Mouse (Mus musculus) adrenal gland, postnatal 25 days (tissue): ENCODE data around the gene Ppp1r13b. TPM values are rescaled to one million over a fixed set of nuclear protein-coding genes. Genes with fewer than 3 reads are reported as not detected.
A peak's percentile ranks its signal among the peaks of the same experiment; 100 is the strongest.

ENCODE experiments used
- DNase-seq: peaks from one replicate; pipeline ENCODE4 v3.0.0; 2021; ENCODE audit warnings: mixed read lengths
- total RNA-seq: library from RNA; stranded (reverse); gene quantifications from 2 replicates; pipeline ENCODE4 v1.2.3, GENCODE M21; 2021

Gene Ppp1r13b
- total RNA-seq, 1 experiment from 2014 or later = 18.1 TPM

DNA sequence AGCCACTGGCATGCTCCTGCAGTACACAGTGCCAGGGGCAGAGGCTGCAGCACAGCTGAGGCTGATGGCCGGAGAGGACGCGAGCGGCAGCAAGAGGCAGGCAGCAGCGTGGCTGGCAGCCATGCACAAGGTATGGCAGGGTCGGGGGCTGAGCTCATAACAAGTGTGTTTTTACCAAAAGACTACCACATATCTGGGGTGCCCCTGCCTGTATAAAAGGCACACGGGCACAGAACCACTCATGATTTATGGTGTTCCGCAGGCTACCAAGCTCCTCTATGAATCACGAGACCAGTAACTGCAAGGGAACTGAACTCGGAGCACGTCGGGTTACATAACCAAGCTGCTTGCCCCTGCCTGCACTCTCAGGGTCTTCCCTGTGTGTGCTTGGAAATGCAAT lies 80.4 kb downstream of the Ppp1r13b start:
- DNase-seq = no peak

DNA sequence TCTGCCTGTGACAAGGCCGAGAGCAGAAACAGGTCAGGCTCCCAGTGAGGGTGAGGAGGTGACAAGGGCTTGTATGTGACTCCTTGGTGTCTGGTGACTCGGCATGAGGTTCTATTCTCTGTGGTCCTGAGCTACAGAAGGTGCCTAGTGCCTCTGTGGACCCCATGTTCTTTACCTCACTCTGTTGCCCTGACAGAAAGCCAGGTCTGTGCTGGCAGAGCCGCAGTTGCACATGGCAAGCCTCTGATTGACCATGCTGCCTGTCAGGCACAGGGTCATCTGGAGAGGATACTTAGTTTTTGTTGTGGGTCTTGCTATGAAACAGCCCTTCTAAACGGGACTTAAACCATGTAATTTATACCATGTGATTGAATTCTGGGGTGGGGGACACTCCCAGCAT lies 86.0 kb downstream of the Ppp1r13b start:
- no peak for DNase-seq

GRCm38 (mm10) chr12:111820708-111821107 lies 87.2 kb downstream of the Ppp1r13b start:
- no peak for DNase-seq

DNA sequence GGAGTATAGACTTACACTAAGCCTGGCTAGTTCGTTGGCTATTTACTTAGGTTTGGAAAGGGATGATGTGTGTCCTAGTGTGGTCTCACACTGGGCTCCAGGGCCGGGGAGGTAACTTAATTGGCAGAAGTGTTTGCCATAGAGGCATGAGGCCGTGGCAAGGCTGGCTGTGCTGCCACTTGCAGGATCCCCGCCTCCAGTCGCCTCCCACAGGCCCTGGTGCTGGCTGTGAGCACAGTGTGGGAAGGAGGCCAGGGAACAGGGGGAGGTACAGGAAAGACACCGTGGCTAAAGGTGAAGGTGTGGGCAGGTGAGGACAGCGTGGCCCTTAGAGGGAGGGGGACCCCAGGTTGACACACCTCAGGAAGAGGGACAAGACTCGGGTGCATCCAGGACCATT lies 88.0 kb downstream of the Ppp1r13b start:
- peak; percentile 54 for DNase-seq

DNA sequence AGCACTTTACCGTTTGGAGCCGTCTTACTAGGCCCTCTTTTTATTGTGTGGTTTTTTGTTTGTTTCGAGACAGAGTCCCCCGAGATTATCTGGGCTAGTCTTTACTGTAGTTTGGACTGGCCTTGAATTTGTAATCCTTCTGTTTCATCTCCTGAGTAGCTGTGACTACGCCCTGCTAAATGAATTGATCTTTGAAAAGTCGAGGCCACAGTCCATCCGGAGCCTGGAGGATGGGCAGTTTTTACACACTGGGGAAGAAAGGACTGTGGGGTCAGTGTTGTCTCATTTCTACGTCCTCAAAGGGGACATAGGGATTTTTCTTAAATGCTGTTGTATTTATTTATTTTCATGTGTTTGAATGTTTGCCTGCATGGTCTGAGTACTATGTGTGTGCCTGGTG lies 89.9 kb downstream of the Ppp1r13b start:
- DNase-seq = no peak

DNA sequence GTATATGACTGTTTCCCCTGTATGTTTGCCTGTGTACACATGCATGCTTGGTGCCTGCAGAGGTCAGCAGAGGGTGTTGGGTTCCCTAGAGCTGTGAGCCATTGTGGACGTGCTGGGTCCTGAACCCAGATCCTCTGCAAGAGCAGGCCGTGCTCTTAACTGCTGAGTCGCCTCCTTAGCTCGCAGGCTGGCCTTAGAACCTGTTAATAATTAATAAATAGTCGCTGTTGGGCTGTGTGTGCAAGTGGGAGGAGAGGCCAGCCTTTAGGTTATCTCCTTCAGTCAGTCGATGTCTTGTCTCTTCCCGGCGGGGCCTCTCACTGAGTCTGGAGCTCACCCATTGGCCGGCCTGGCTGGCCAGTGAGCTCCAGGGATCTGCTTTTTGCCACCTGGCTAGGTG lies 90.9 kb downstream of the Ppp1r13b start:
- no peak for DNase-seq

- no peak for DNase-seq
These were observed 91.4 kb downstream of the Ppp1r13b start for GRCm38 (mm10) chr12:111816528-111816927.

GRCm38 (mm10) chr12:111814769-111815762 lies 92.8 kb downstream of the Ppp1r13b start:
- no peak for DNase-seq

DNA sequence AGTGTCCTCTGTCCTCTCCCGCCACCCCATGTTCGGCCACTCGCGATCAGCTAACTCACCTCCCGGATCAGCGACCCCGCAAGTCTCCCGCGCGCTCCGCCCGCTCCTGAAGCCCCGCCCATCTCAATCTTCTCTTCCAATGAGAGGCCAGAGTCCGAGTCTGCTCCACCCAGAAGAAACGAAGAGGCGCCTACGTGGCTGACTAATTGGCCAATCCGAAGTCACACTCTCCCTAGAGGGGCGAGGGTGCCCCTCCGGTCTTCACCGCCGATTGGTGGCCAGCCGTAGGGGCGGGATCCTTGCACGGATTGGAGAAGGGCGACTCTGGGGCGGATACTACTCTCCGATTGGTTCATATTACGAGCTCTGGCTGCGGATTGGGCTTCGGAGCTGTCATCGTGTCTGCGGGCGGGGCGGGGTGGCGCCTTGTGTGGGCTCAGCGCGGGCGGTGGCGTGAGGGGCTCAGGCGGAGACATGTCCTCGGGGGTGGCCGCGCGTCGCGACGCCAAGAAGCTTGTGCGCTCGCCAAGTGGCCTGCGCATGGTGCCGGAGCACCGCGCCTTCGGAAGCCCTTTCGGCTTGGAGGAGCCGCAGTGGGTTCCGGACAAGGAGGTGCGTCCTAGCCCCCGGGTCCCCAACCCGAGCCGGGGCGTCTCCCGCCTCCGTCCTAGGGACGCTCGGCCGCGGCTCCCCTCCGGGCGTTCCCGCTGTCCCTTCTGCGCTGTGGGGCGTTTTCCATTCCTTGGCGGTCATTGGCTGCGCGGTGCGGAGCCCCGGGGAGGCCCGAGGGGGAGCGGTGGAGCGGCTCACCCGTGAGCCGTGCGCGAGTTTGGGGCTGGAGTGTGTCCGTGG lies 93.9 kb downstream of the Ppp1r13b start, which contains the start of the genes Xrcc3 and Zfyve21:
Gene Xrcc3, minus strand, starts transcription at position 108 of the 852 bp plus-strand sequence.
Gene Zfyve21, plus strand, starts transcription at position 405 of the 852 bp plus-strand sequence.
- peak; percentile 96 for DNase-seq

DNA sequence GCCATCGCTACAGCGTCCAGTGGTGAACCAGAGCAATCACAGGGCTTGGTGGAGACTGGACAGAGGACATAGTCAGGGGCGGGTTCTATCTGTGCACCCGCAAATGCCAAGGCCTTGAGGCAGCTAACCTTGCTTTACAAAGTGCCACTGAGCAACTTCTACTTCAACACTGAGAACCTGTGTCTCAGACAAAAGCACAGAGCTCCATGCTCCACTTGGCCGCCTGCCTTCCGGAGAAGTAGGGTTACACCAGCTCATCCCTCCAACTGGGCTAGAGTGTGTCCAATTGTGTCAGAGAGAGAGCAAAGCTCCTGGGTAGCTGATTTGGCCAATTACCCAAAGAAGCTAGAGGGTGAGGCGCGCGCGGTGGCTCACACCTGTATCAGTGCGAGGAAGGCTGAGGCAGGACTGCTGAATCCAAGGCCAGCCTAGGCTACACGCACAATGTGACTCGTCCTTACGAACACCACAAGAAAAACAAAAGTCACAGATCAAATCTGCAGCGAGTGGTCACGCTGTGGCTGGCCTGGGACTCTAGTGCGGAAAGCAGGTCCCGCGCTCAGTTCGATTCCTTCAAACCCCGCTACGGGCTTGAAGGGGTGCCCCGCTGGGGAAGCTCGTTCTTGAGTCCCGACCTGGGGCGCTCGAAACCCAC lies 94.7 kb downstream of the Ppp1r13b start:
- peak; percentile 59 for DNase-seq

- DNase-seq = no peak
These were observed 95.3 kb downstream of the Ppp1r13b start for GRCm38 (mm10) chr12:111812611-111813010.

DNA sequence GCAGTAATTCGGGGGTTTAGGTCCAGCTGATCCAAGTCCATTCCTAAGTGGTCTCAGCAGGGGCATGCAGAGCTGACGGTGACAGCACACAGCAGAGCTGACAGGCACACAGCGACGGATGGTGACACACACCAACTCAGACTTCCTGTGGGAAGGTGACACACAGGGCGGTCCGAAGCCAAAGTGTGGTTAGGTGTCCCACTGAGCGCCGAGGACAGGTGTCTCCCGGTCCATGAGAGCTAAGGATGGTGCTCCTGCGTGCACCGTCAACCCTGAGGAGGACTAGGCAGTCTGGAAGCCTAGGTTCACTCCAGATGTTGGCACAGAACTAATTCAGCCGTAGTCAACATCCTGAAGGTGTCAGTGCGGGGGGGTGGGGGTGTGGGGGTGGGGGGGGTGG lies 95.8 kb downstream of the Ppp1r13b start:
- no peak for DNase-seq

- peak; percentile 85 for DNase-seq
These were observed 98.1 kb downstream of the Ppp1r13b start for GRCm38 (mm10) chr12:111809762-111810161.

- DNase-seq = no peak
These were observed 99.1 kb downstream of the Ppp1r13b start for GRCm38 (mm10) chr12:111808775-111809174.

DNA sequence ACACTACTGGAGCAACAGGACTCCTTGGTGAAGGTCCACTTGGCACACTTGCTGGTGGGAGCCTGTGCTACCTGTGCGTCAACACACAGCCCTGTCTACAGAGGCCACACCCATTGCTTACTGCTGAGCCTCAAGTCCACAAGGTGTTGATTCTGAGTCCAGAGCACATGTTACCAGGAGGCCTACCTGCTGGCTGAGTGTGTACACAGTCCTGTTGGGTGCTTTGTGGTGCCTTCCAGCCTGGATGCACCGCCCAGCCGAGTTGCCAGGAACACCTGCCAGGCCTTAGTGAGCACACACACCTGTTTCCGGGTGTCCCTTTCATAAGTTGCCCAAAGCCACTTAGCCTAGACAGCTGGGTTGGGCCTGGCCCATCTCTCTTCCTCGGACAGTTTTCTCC lies 104.4 kb downstream of the Ppp1r13b start:
- no peak for DNase-seq

DNA sequence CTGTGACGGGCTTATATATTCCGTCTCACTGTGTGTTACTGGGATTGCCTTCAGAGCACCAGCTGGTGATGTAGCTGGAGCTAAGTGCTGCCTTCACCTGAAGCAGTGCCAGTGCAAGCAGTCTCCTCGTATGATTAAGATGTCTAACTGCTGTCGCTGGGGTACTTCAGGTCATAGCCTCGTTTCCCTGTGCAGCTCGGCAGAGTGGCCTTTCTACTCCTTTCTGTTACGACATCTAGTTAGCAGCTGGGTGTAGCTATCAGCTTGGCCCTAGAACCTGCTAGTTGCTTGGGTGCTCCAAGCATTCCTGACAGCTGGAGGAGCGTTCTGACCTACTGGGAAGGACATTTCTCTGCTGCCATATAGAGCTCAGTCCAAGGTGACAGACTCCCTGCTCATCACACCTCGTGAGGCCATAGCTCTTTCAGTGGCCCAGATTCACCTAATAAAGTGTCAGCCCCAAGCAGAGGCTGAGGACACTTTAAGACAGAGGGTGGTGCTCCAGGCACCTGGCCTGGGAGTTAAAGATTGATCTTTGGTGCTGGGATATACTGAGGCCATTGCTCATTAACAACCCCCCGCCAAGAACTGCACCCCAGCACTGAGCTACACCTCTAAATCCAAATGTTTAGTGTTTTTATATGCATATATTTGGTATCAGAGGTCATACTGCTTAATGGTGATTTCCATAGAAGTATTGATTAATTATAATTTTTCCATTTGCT lies 107.3 kb downstream of the Ppp1r13b start:
- no peak for DNase-seq

DNA sequence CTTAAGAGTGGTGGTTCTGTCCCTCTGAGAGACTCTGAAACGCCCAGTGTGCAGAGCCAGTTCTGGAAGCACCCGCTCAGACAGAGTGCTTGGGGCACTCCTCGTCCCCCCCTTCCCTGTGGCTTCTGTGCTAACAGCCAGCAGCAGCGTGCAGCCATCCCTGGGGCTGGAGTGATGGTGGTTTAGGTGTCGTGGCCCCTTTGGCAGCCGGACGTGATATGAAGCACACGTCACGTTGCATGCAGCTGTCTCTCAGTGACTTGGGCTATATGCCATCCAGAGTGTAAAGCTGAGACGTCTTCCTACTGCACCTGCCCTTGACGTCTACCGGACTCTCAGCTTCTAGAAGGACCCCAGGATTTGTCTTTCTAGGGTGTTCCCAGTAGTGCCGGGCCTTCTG lies 109.4 kb downstream of the Ppp1r13b start:
- no peak for DNase-seq

GRCm38 (mm10) chr12:111797251-111797650 lies 110.7 kb downstream of the Ppp1r13b start:
- no peak for DNase-seq

DNA sequence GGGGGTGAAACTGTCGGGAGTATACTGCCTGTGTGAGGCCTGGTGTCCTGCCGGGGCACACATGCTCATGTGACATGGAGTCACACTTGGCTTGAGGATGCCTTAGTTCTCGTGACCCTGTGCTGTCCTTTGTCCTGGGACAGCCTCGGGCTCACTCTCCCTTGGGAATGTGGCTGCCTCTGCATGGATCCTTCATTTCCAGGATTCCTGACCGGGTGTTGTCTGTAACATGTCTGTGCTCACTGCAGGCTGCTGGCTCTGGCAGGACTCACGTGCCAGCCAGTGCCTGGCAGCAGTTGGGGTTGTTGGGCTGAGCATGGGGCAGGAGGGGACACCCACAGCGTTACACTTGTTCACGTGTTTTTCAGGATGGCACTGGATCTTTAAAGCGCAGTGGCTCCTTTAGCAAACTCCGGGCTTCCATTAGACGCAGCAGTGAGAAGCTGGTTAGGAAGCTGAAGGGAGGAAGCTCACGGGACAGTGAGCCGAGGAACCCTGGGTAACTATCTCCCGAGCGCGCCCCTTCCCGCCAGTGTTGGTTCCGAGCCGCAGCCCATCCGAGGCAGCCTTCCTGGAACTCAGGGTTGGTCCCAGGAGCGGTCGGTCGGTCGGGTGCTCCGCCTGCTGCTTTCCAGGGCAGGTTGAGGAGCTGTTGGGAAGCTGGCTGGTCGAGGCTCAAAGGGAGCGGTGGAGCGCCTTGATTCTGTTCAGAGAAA lies 112.6 kb downstream of the Ppp1r13b start:
- no peak for DNase-seq

- no peak for DNase-seq
These were observed 113.3 kb downstream of the Ppp1r13b start for GRCm38 (mm10) chr12:111794526-111795179.
